Mouse (Mus musculus): ENCODE data around the gene Slbp. TPM values are rescaled to one million over a fixed set of nuclear protein-coding genes. Genes with fewer than 3 reads are reported as not detected.

Gene Slbp
- 47.4 TPM for polyA plus RNA-seq (2012; fragmentation: generic; extraction: Trizol)
- long read RNA-seq, experiment 1, transcript Slbp-201 (8 exons, 1,906 nt): major isoform, 70 of 92 reads
- long read RNA-seq, experiment 1, partial matches to known transcripts: 8 of 92 reads
- long read RNA-seq, experiment 1, other reads (novel, unspliced or antisense): 12 of 92 reads
- long read RNA-seq, experiment 2, transcript Slbp-201 (8 exons, 1,906 nt): major isoform, 333 of 391 reads
- long read RNA-seq, experiment 2, partial matches to known transcripts: 17 of 391 reads
- long read RNA-seq, experiment 2, other reads (novel, unspliced or antisense): 40 of 391 reads

DNA sequence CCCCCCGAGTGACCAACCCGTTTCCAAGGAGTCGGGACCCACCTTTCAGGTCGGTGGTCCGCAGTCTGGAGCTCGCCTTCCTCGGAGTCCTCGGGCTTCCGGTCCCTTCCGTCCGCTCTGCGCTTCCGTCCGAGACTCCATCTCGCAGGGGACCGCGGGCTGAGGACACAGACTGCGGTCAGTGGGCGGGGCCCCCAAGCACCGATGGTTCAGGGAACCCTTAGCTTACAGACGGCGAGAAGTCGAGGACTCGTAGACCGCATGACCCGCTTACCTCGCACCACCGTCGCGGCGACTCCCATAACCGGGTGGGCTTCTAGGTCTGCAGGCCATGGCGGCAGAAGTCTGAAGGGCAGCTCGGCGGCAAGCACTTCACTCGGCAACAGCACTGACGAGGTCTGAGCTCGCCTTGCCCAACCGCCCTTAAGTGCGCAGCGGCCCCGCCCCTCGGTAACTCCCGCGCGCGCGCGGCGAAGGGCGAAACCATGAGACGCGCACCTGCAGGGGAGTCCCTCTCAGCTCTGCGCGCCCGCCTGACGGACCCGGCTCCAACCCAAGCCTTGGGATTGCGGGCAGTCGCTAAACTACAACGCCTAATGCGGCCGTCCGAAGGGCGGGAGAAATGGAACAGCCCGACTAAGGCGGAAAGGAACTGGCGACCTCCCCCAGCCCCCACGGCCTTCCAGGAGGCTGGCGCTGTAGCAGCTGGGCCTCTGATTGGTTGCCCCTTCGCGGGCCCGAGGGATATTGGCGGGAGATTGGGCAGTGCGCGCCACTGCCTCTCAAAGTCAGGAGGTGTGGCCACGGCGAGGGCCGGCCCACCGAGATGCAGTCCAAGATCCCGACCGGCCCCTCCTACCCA is at the start of gene Slbp:
Slbp (minus strand) TSS at position 654 of the 862 bp plus-strand sequence.
- Histone ChIP-seq H3K36me3 (ENCODE audit: control insufficient read depth, insufficient read depth) (peaks cover 66% of the 10 kb centered on the region), H3ac (ENCODE audit: control insufficient read depth, insufficient read length, low read depth) (peak within 1 kb of the TSS; percentile 82), H3K4me3 (ENCODE audit: insufficient read depth, poor library complexity, severe bottlenecking) (peak within 1 kb of the TSS; percentile 70), H3K27me3 (ENCODE audit: control insufficient read depth, insufficient read depth, insufficient read length) (no peaks in the 10 kb centered on the region), H3K79me2 (ENCODE audit: control insufficient read depth, insufficient read depth) (peaks cover 80% of the 10 kb centered on the region), H3K79me3 (ENCODE audit: low read depth) (peaks cover 62% of the 10 kb centered on the region)
- TF ChIP-seq MYOG (IDR thresholded peaks at IDR 0.05; ENCODE audit: control insufficient read depth, extremely low read depth, insufficient read length) (no peak), MAX (IDR thresholded peaks at IDR 0.05) (peak; percentile 24)

DNA sequence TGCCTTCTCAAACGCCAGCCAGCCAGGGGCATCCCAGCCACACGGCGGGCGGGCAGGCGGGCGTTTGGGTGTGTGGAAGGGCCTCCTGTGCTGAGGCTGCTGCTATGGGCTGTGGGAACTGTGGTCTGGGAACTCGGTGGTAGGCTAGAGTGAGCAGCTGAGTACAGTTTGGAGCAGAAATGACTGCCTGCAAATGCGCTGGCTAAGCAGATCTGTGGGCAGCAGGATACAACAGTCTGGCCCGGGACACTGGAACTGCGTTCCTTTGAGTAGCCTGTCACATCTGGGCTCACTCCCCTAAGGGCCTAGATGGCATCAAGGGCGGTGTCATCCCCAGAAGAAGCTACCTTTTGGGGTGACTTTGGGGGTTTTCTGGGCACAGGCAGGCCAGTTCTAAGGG is 49.5 kb upstream of the Slbp start:
- Histone ChIP-seq H3K79me2 (ENCODE audit: control insufficient read depth, insufficient read depth) (no peaks in the 10 kb centered on the region), H3K27me3 (ENCODE audit: control insufficient read depth, insufficient read depth, insufficient read length) (peaks cover 80% of the 10 kb centered on the region), H3ac (ENCODE audit: control insufficient read depth, insufficient read length, low read depth) (no peak overlapping the region), H3K36me3 (ENCODE audit: control insufficient read depth, insufficient read depth) (no peaks in the 10 kb centered on the region), H3K79me3 (ENCODE audit: low read depth) (no peaks in the 10 kb centered on the region), H3K4me3 (ENCODE audit: insufficient read depth, poor library complexity, severe bottlenecking) (no peak overlapping the region)
- TF ChIP-seq USF1 (IDR thresholded peaks at IDR 0.05; ENCODE audit: low read depth) (no peak), MYOG (IDR thresholded peaks at IDR 0.05; ENCODE audit: control insufficient read depth, extremely low read depth, insufficient read length) (no peak), CTCF (IDR thresholded peaks at IDR 0.05; ENCODE audit: control insufficient read depth, insufficient read depth, insufficient read length) (no peak)

DNA sequence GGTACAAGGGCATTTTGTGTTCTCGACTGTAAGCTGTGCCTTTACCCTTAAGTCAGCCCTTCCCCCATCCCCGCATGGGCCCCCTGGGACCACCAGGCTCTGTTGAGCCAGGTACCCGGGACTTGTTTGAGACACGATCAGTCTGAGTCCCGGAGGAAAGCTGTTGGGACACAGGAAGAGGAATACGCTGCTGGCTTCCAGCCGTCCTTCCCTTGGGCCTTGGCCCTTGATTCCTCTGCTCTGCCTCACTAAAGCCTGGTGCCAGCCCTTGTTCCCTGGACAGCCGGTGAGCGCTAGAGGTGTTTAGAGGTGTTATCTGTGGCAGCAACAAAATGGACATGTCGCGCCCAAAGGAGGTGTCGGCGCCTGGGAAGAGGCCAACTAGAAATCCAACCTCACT is 47.6 kb upstream of the Slbp start:
- Histone ChIP-seq H3K4me3 (ENCODE audit: insufficient read depth, poor library complexity, severe bottlenecking) (no peak overlapping the region), H3K79me2 (ENCODE audit: control insufficient read depth, insufficient read depth) (no peaks in the 10 kb centered on the region), H3ac (ENCODE audit: control insufficient read depth, insufficient read length, low read depth) (no peak overlapping the region), H3K27me3 (ENCODE audit: control insufficient read depth, insufficient read depth, insufficient read length) (peaks cover 78% of the 10 kb centered on the region), H3K79me3 (ENCODE audit: low read depth) (no peaks in the 10 kb centered on the region), H3K36me3 (ENCODE audit: control insufficient read depth, insufficient read depth) (no peaks in the 10 kb centered on the region)
- TF ChIP-seq MAX (IDR thresholded peaks at IDR 0.05) (no peak), CEBPB (IDR thresholded peaks at IDR 0.05; ENCODE audit: low read depth) (no peak), MYOG (IDR thresholded peaks at IDR 0.05; ENCODE audit: control insufficient read depth, extremely low read depth, insufficient read length) (no peak), CTCF (IDR thresholded peaks at IDR 0.05; ENCODE audit: control insufficient read depth, insufficient read depth, insufficient read length) (no peak), MYOD1 (IDR thresholded peaks at IDR 0.05; ENCODE audit: control insufficient read depth, insufficient read length, low read depth) (no peak), USF1 (IDR thresholded peaks at IDR 0.05; ENCODE audit: low read depth) (no peak), FOSL1 (IDR thresholded peaks at IDR 0.05; ENCODE audit: insufficient read depth, low read length, poor library complexity, severe bottlenecking) (no peak)

- Histone ChIP-seq H3K36me3 (ENCODE audit: control insufficient read depth, insufficient read depth) (no peaks in the 10 kb centered on the region), H3K79me3 (ENCODE audit: low read depth) (no peaks in the 10 kb centered on the region), H3K79me2 (ENCODE audit: control insufficient read depth, insufficient read depth) (no peaks in the 10 kb centered on the region), H3K4me3 (ENCODE audit: insufficient read depth, poor library complexity, severe bottlenecking) (no peak overlapping the region), H3ac (ENCODE audit: control insufficient read depth, insufficient read length, low read depth) (no peak overlapping the region), H3K27me3 (ENCODE audit: control insufficient read depth, insufficient read depth, insufficient read length) (peaks cover 68% of the 10 kb centered on the region)
- TF ChIP-seq MYOD1 (IDR thresholded peaks at IDR 0.05; ENCODE audit: control insufficient read depth, insufficient read length, low read depth) (no peak), CEBPB (IDR thresholded peaks at IDR 0.05; ENCODE audit: low read depth) (no peak), MAX (IDR thresholded peaks at IDR 0.05) (no peak), FOSL1 (IDR thresholded peaks at IDR 0.05; ENCODE audit: insufficient read depth, low read length, poor library complexity, severe bottlenecking) (no peak), USF1 (IDR thresholded peaks at IDR 0.05; ENCODE audit: low read depth) (no peak), CTCF (IDR thresholded peaks at IDR 0.05; ENCODE audit: control insufficient read depth, insufficient read depth, insufficient read length) (no peak), MYOG (IDR thresholded peaks at IDR 0.05; ENCODE audit: control insufficient read depth, extremely low read depth, insufficient read length) (no peak)
These were observed 46.3 kb upstream of the Slbp start for GRCm38 (mm10) chr5:33698669-33699068.

GRCm38 (mm10) chr5:33697947-33698512 is 45.7 kb upstream of the Slbp start:
- no peak overlapping the region for H3ac ChIP-seq (ENCODE audit: control insufficient read depth, insufficient read length, low read depth)
- H3K79me2 ChIP-seq (ENCODE audit: control insufficient read depth, insufficient read depth): no peaks in the 10 kb centered on the region
- H3K4me3 ChIP-seq (ENCODE audit: insufficient read depth, poor library complexity, severe bottlenecking): no peak overlapping the region
- H3K36me3 ChIP-seq (ENCODE audit: control insufficient read depth, insufficient read depth): no peaks in the 10 kb centered on the region
- H3K79me3 ChIP-seq (ENCODE audit: low read depth): no peaks in the 10 kb centered on the region
- peaks cover 66% of the 10 kb centered on the region for H3K27me3 ChIP-seq (ENCODE audit: control insufficient read depth, insufficient read depth, insufficient read length)
- TF ChIP-seq CEBPB (IDR thresholded peaks at IDR 0.05; ENCODE audit: low read depth) (no peak), FOSL1 (IDR thresholded peaks at IDR 0.05; ENCODE audit: insufficient read depth, low read length, poor library complexity, severe bottlenecking) (no peak), MYOG (IDR thresholded peaks at IDR 0.05; ENCODE audit: control insufficient read depth, extremely low read depth, insufficient read length) (no peak), CTCF (IDR thresholded peaks at IDR 0.05; ENCODE audit: control insufficient read depth, insufficient read depth, insufficient read length) (no peak), USF1 (IDR thresholded peaks at IDR 0.05; ENCODE audit: low read depth) (no peak), MAX (IDR thresholded peaks at IDR 0.05) (no peak), MYOD1 (IDR thresholded peaks at IDR 0.05; ENCODE audit: control insufficient read depth, insufficient read length, low read depth) (no peak)
